Mouse (Mus musculus) central nervous system, embryonic 18 days (tissue): ENCODE data around the gene Gspt1. TPM values are rescaled to one million over a fixed set of nuclear protein-coding genes. Genes with fewer than 3 reads are reported as not detected.

Experiments used
- polyA plus RNA-seq: library from polyadenylated mRNA; depleted of rRNA; stranded (reverse); fragments of >200 nt; gene quantifications from 2 replicates; pipeline ENCODE4 v1.2.3, GENCODE M21; 2012; rRNA removed

Gene Gspt1
- polyA plus RNA-seq = 30.6 and 32.4 TPM in 2 replicates

GRCm38 (mm10) chr16:11253898-11254722 is at the start of gene Gspt1:
Gspt1 (minus strand) TSS chr16:11254325.

GRCm38 (mm10) chr16:11202571-11203554 is 51.3 kb downstream of the Gspt1 start, which contains the start of gene Rsl1d1:
Rsl1d1 (minus strand) TSS chr16:11203331.

GRCm38 (mm10) chr16:11176208-11176883 is 77.8 kb downstream of the Gspt1 start, which contains the start of gene Zc3h7a:
Zc3h7a (minus strand) TSS chr16:11176393.

Other genes with a start within 250 kb of the Gspt1 start
- 216 and 223 TPM in 2 replicates for gene Snn, start 193.4 kb downstream of the Gspt1 start, polyA plus RNA-seq
- gene Litaf, start 188.2 kb downstream of the Gspt1 start, polyA plus RNA-seq = 15.6 and 23.4 TPM in 2 replicates
- gene Txndc11, start 119.7 kb downstream of the Gspt1 start, polyA plus RNA-seq = 27.0 and 27.5 TPM in 2 replicates
- gene Zc3h7a, start 77.9 kb downstream of the Gspt1 start, polyA plus RNA-seq = 110 and 125 TPM in 2 replicates
- 63.0 and 67.6 TPM in 2 replicates for gene Rsl1d1, start 51.0 kb downstream of the Gspt1 start, polyA plus RNA-seq
- 0.23 and 0.35 TPM in 2 replicates for gene Tnfrsf17, start 59.5 kb upstream of the Gspt1 start, polyA plus RNA-seq
- 8.0 and 9.0 TPM in 2 replicates for gene Snx29, start 68.6 kb upstream of the Gspt1 start, polyA plus RNA-seq